Mouse (Mus musculus) limb, embryonic 11.5 days (tissue): Measurements from ENCODE around the gene Elmo2. TPM values are rescaled to one million over a fixed set of nuclear protein-coding genes. Genes with fewer than 3 reads are reported as not detected.
A peak's percentile ranks its signal among the peaks of the same experiment; 100 is the strongest.

Experiments
- ATAC-seq: fragments of 200-750 bp; cut with Nextera tagmentation; 2 replicates; pipeline ENCODE4 v1.8.0; 2017; ENCODE audit warnings: low read depth; ENCODE audit not compliant: insufficient number of reproducible peaks, low FRiP score, low TSS enrichment
- DNase-seq: peaks from one replicate; pipeline ENCODE4 v3.0.0-alpha.2; 2015; ENCODE audit warnings: low spot score
- H3K27ac ChIP-seq: fragments of 300-500 bp; sonication (generic); replicated peaks from 2 replicates; pipeline ENCODE4 v1.5.1; 2014; ENCODE audit warnings: low read depth, mild to moderate bottlenecking, low read length
- H3K27me3 ChIP-seq: fragments of 300-500 bp; sonication (generic); 2 replicates; pipeline ENCODE4 v1.6.1; 2014; ENCODE audit warnings: mild to moderate bottlenecking, low read length, mixed read lengths; ENCODE audit not compliant: control insufficient read depth, insufficient read depth
- H3K36me3 ChIP-seq: fragments of 300-500 bp; sonication (generic); 2 replicates; pipeline ENCODE4 v1.6.1; 2014; ENCODE audit warnings: mild to moderate bottlenecking, low read length, moderate library complexity, mixed read lengths; ENCODE audit not compliant: control insufficient read depth, insufficient read depth
- H3K4me1 ChIP-seq: fragments of 300-500 bp; sonication (generic); 2 replicates; pipeline ENCODE4 v1.6.1; 2014; ENCODE audit warnings: low read length, mixed read lengths; ENCODE audit not compliant: control insufficient read depth, insufficient read depth
- H3K4me2 ChIP-seq: fragments of 300-500 bp; sonication (generic); 2 replicates; pipeline ENCODE4 v1.6.1; 2014; ENCODE audit warnings: low read depth, mild to moderate bottlenecking, moderate library complexity; ENCODE audit not compliant: severe bottlenecking
- H3K4me3 ChIP-seq: fragments of 300-500 bp; sonication (generic); 2 replicates; pipeline ENCODE4 v1.5.1; 2014; ENCODE audit warnings: low read depth, low read length
- H3K9ac ChIP-seq: fragments of 300-500 bp; sonication (generic); 2 replicates; pipeline ENCODE4 v1.6.1; 2014; ENCODE audit warnings: mild to moderate bottlenecking, low read length
- H3K9me3 ChIP-seq: fragments of 300-500 bp; sonication (generic); 2 replicates; pipeline ENCODE4 v1.6.1; 2016; ENCODE audit warnings: low read length; ENCODE audit not compliant: control insufficient read depth
- WGBS: fragments of 180-500 bp; shearing (Covaris S2); extraction: QIAGEN DNeasy Blood & Tissue Kit; methylation state at CpG from one replicate; pipeline ENCODE4 v1.1.7; 2014; 5-methylcytosine and 5-hydroxymethylcytosine counted together
- polyA plus RNA-seq: library from polyadenylated mRNA; unstranded; fragments of >200 nt; fragmentation: Nextera tagmentation; extraction: Ambion mirVana; gene quantifications from 2 replicates; pipeline ENCODE4 v1.2.1, GENCODE M21; 2014

Elmo2 gene
- polyA plus RNA-seq, 1 experiment from 2014 or later = 86.0 TPM

DNA sequence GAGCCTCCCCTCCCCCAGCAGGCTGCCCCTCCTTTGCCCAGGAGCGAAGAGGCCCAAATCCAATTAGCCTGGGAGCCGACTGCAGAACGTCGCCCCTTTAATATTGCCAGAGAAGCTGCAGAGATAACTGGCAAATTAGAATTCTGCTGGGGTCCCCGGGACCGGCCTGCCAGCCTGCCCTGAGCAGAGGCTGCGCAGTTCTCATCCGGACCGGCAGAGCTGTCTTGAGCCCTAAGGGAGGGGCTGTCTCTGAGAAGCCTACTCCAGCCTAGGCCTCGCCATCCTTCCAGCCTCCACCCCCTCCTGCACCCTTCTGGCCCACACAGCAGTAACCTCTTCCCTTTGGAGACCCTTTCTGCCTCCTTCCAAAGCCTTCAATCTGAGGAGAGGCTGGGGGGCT is 72.4 kb downstream of the Elmo2 start:
- WGBS = 6% methylated on average over 10 of the region's 10 CpGs
- Histone ChIP-seq H3K4me1 (peaks cover 13% of the 10 kb centered on the region), H3K27me3 (peaks cover 30% of the 10 kb centered on the region), H3K9ac (no peak overlapping the region), H3K27ac (no peak overlapping the region), H3K4me2 (no peak overlapping the region), H3K9me3 (no peaks in the 10 kb centered on the region), H3K36me3 (no peaks in the 10 kb centered on the region), H3K4me3 (no peak overlapping the region)
- ATAC-seq = no peak
- no peak for DNase-seq

DNA sequence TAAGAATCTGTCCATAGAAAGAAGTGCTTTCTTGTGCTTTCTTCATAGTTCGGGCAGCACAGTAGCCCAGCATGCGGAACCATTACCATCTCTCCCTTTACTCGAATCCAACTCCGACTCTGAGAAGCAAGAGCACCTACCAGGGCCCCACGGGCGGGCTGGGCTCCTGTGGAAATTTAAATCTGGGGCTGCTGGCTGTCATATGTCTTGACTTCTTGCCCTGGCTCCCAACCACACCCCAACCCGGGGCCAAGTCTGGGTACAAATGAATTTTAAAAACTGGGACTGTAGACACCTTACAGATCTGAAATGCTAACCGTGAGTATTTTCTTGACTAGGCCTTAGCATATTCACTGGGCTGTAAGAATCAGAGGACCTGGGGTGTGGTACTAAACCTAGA is 73.0 kb downstream of the Elmo2 start:
- DNase-seq (no peak), ATAC-seq (no peak)
- no peaks in the 10 kb centered on the region for H3K9me3 ChIP-seq
- no peak overlapping the region for H3K9ac ChIP-seq
- WGBS = 75% methylated on average over 8 of the region's 8 CpGs
- H3K27me3 ChIP-seq = peaks cover 30% of the 10 kb centered on the region
- H3K4me1 ChIP-seq = peaks cover 13% of the 10 kb centered on the region
- H3K4me3 ChIP-seq = no peak overlapping the region
- no peak overlapping the region for H3K27ac ChIP-seq
- H3K36me3 ChIP-seq = no peaks in the 10 kb centered on the region
- no peak overlapping the region for H3K4me2 ChIP-seq

DNA sequence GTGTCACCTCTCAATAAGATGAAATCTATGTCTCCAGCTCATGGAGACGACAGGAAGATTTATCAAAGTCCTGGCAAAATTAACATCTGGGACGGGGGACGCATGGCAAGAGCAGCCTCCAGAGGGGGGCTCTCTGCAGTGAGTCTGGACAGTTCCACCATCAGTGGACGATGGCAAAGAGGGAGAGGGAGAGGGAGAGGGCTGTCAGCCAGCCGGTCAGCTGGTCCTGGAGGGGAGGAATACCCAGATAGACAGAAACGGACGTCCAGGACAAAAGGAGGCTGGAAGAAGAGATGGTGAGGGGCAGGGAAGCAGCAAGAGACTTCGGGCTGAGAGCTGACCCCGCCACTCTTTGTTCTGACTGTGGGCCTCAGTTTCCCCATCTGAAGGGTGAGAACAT is 73.5 kb downstream of the Elmo2 start:
- Histone ChIP-seq H3K4me1 (peaks cover 13% of the 10 kb centered on the region), H3K9me3 (no peaks in the 10 kb centered on the region), H3K9ac (no peak overlapping the region), H3K27ac (no peak overlapping the region), H3K4me2 (no peak overlapping the region), H3K36me3 (no peaks in the 10 kb centered on the region), H3K4me3 (no peak overlapping the region), H3K27me3 (peaks cover 30% of the 10 kb centered on the region)
- no peak for ATAC-seq
- WGBS = 59% methylated on average over 9 of the region's 9 CpGs
- DNase-seq = no peak

DNA sequence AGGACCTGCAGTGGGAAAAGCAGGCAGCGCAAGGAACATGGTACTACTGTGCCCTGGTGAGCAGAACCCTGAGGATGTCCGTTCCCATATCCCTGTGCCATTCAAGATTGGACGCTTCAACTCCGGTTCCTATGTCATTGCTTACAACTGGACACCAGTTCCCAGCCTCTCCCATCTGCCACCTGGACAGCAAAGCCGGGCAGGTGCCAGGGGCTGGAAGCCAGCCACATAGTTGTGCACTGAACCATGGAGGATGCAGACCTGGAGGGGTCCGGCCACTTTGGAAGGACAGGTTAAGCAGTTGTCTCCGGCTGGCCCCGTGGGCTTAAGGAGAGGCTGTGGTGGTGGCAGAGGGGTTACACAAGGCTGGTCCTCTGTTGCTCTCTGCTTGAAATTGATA is 73.9 kb downstream of the Elmo2 start:
- Histone ChIP-seq H3K27me3 (peaks cover 30% of the 10 kb centered on the region), H3K4me1 (peaks cover 13% of the 10 kb centered on the region)
- ATAC-seq = no peak

DNA sequence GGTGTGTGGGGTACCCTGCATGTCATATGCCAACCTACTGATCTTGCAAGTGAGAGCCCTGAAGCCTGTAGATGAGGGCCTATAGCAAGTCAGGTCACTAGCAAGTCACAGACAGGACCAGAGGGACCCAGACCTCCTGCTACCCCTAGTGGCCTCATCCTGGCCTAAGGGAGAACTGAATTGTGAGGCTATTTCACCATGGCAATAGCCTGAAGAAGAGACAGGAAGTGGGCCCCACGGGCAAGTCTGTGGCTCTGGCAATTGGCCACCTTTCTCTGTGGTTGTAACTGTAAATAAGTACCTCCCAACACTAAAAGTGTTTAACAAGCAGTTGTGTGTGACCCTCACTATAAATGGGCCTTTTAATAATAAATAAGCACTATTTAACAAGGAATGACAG is 75.4 kb downstream of the Elmo2 start:
- Histone ChIP-seq H3K36me3 (no peaks in the 10 kb centered on the region), H3K27ac (no peak overlapping the region), H3K9me3 (no peaks in the 10 kb centered on the region), H3K4me1 (peaks cover 13% of the 10 kb centered on the region), H3K4me3 (no peak overlapping the region), H3K9ac (no peak overlapping the region), H3K27me3 (peaks cover 32% of the 10 kb centered on the region), H3K4me2 (no peak overlapping the region)
- WGBS = 34% methylated on average over 1 of the region's 1 CpGs
- ATAC-seq (no peak), DNase-seq (no peak)

More for the DNA sequence above, 73.9 kb downstream of the Elmo2 start:
- H3K9ac ChIP-seq = no peak overlapping the region
- H3K4me3 ChIP-seq = no peak overlapping the region
- H3K4me2 ChIP-seq = no peak overlapping the region
- H3K36me3 ChIP-seq = no peaks in the 10 kb centered on the region
- H3K27ac ChIP-seq = no peak overlapping the region
- no peak for DNase-seq
- 82% methylated on average over 8 of the region's 8 CpGs for WGBS
- H3K9me3 ChIP-seq = no peaks in the 10 kb centered on the region

DNA sequence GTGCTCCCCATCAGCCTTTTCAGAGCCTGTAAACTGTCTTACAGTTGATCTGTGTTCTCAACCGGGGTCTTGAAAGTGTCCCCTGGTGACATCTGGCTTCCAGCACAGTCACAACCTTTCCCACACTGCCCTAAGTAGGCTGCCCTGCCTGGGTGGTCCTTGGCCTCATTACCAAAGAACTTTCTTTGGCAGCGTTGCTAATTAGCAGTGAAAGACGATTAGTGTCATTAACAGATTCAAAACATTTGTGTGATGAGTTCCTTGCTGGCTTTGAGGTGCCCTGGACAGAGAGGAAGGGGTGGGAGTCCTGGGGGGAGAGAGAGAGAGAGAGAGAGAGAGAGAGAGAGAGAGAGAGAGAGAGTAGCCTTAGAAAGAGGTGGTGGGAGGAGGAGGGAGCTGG is 77.3 kb downstream of the Elmo2 start:
- DNase-seq = peak; percentile 50
- peaks cover 33% of the 10 kb centered on the region for H3K27me3 ChIP-seq
- no peaks in the 10 kb centered on the region for H3K9me3 ChIP-seq
- H3K4me2 ChIP-seq = no peak overlapping the region
- H3K4me3 ChIP-seq = no peak overlapping the region
- H3K36me3 ChIP-seq = no peaks in the 10 kb centered on the region
- peaks cover 7% of the 10 kb centered on the region for H3K4me1 ChIP-seq
- no peak for ATAC-seq
- H3K27ac ChIP-seq = no peak overlapping the region
- no peak overlapping the region for H3K9ac ChIP-seq
- 7% methylated on average over 3 of the region's 3 CpGs for WGBS

DNA sequence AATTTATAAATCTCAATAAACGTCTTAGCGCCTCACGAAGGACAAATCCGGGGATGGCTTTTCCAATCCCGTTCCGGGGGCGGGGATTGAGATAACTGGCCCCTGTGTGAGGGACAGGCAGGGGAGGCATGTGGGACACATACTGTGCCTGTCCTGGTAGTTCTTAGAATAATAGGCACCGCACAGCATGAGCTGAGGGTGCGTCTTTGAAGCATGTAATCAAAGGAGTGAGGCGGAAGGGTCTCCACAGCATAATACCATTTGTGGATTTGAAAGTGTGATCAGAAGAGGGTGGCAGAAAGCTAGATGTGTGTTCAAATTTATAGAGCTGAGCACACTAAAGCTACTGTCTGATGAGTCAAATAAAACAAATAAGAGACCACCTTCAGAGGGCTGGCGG is 79.9 kb downstream of the Elmo2 start:
- H3K9me3 ChIP-seq = no peaks in the 10 kb centered on the region
- H3K4me3 ChIP-seq = no peak overlapping the region
- ATAC-seq (no peak), DNase-seq (no peak)
- WGBS = 15% methylated on average over 11 of the region's 11 CpGs
- H3K36me3 ChIP-seq = no peaks in the 10 kb centered on the region
- H3K9ac ChIP-seq = no peak overlapping the region
- no peak overlapping the region for H3K27ac ChIP-seq
- H3K27me3 ChIP-seq = peaks cover 44% of the 10 kb centered on the region
- H3K4me2 ChIP-seq = no peak overlapping the region
- H3K4me1 ChIP-seq = peaks cover 15% of the 10 kb centered on the region; the same call in 1 of the 2 replicates

DNA sequence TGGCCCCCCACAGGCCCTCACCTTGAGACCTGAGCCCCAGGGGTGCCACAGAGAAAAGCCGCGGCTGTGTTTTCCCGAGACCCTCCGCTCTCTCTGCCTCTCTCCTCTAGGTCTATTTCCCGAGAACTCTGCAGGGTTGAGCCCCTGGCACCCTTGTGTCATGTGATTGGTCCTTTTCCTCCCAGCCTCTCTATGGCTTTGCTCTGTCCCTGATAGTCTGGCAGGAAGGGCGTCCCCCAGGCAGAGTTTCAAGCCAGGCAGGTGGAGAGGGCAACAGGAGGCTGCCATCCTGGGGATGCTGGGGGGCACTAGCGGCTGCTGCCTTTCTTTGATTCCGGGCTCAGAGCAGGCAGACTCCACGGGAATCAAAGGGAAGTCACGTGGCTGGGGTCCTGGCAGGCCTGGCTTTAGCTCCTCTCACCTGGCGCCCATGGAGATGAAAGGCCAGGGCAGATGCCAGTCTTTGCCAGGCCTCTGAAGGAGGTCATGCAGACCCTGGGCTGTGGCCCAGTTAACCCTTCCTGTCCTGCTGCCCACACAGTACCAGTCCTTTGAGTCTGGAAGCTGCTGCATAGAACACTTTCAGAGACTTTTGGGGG is 83.1 kb downstream of the Elmo2 start:
- H3K4me3 ChIP-seq = no peak overlapping the region
- H3K27ac ChIP-seq = no peak overlapping the region
- H3K4me2 ChIP-seq = peak overlapping the region; percentile 16; the same call in 1 of the 2 replicates
- 3% methylated on average over 11 of the region's 11 CpGs for WGBS
- ATAC-seq = no peak; the same call in 1 of the 2 replicates
- H3K36me3 ChIP-seq = no peaks in the 10 kb centered on the region
- H3K9ac ChIP-seq = no peak overlapping the region
- DNase-seq = no peak
- H3K27me3 ChIP-seq = peaks cover 75% of the 10 kb centered on the region
- no peaks in the 10 kb centered on the region for H3K9me3 ChIP-seq
- peaks cover 11% of the 10 kb centered on the region; the same call in 1 of the 2 replicates for H3K4me1 ChIP-seq

DNA sequence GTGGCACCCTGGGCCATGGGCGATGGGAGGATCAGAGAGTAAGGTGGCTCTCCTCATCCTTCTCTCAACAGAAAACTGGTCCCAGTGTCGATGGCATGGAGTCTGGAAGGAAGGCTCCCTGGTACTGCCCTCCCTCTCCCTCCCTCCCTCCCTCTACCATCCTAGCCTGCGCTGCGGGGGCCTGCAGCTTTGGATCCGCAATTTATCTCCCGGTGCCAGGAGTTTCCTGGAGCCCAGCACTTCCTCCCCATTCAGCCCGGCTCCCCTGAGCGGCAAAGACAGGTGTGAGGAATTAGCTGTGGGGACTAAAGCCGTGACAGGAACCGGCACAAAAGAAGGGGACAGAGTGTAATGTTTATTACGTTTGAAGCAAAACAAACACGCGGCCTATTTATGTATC is 83.7 kb downstream of the Elmo2 start:
- H3K9ac ChIP-seq = no peak overlapping the region
- no peak overlapping the region for H3K4me3 ChIP-seq
- H3K27ac ChIP-seq = no peak overlapping the region
- WGBS = under 1% methylated on average over 13 of the region's 13 CpGs
- no peak overlapping the region for H3K4me2 ChIP-seq
- H3K4me1 ChIP-seq = peaks cover 11% of the 10 kb centered on the region; the same call in 1 of the 2 replicates
- no peak for DNase-seq
- no peak for ATAC-seq
- H3K9me3 ChIP-seq = no peaks in the 10 kb centered on the region
- peaks cover 81% of the 10 kb centered on the region for H3K27me3 ChIP-seq
- no peaks in the 10 kb centered on the region for H3K36me3 ChIP-seq
